Mouse (Mus musculus) left cerebral cortex, postnatal 36 days (tissue): ENCODE measurements at regions not wholly inside any gene's neighbourhood (a gene's known extent, or its start where the extent isn't known, plus 50 kb on each side); places are given as distances from the start of the nearest gene placed in this dataset.

Experiments used
- DNase-seq, 2 experiments: peaks; one replicate each; pipeline ENCODE4 v3.0.0; 2021 to 2022; ENCODE audit warnings: low spot score in 2 of 2, mixed read lengths in 1 of 2
- intact Hi-C: fragments of 180-260 bp; cut with DNase I; formaldehyde crosslinking; loops from one replicate; pipeline ENCODE4 v1.15.1; 2025

DNA sequence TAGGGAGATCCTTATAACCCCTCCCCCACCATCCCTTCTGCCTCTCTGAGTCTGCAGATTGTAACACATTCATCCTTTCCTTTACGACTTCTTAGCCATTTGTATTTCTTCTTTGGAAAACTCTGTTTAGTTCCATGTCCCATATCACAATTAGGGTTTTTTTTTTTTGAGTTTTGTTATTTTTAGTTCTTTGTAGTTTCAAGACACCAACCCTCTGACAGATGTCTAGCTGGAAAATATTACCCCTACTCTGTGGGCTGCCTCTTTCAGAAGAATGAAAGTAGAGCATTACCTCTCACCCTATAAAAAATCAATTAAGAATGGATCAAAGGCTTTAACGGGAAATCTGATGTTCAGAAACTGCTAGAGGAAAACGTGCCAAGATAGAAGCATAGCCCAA lies 180.1 kb downstream of the Gm5447 start:
- no peak for DNase-seq
- intact Hi-C loops: no loop called here

DNA sequence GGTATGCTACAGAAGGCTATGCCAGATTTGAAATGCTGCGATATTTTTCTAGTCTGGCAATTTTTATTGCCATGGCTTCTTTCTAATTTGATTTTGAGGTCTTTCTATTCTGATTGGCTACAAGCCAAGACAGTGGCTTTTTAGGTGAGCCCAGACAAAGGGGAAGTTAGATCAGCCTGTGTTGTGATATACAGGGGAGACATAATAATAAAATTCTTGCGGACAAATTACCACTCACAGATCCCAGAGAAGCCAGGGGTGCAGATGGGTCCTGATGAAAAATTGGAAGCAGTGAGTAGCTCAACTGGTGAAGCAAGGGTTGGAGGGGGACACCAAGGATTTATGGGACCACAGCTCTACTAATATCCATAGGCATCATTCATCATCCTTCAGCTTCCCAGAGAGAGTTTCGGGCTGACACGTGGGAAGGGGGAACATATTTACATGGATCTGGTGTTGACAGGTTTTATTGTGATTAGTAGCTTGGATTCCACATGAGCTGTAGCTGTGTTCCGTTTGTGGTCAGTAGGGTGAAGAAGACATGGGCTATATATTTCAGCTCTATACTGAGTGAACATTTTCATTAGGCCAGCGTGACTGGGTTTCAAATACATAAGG lies 190.0 kb downstream of the Gm5447 start:
- intact Hi-C loops: no loop called here

DNA sequence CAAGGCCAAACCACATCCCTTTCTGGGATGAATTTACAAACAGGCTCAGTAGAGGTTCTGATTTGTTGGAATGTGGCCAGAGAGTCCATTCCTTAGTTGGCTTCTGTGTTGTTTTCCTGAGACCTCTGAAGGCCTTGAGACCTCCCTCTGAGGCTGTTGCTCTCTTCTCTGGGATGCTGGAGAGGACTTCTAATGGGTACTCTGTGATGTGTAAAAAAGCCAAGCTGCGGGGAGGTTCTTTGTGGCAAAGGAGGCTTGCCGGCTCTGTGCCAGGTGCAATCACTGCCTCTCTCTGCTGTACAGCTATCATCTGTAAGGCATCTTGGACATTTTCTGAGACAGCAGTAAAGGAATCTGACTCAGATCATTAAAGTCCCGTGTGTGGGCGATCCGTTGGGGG lies 192.3 kb downstream of the Gm5447 start:
- DNase-seq: no peak

More for the DNA sequence above, 190.0 kb downstream of the Gm5447 start:
- DNase-seq: no peak

DNA sequence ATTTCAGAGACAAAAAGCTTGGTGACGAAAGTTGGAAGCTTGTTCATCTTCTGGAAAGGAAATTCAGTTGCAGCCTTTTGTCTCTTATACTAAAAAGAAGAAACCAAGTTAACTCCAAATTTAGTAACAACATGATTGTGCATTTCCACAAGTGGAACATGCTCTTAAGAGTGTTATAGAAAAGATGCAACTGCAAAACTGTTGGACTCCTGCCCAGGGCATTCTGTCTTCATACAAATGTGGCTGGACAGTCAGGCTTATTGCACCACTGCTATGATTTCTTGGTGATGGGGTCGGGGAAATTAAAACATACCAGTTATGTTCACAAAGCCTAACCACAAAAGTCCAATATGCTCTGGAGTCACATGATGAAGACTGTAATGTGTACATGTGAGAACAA lies 194.8 kb downstream of the Gm5447 start:
- intact Hi-C loops: no loop called here
- no peak for DNase-seq

More for the DNA sequence above, 192.3 kb downstream of the Gm5447 start:
- intact Hi-C loops: no loop called here

DNA sequence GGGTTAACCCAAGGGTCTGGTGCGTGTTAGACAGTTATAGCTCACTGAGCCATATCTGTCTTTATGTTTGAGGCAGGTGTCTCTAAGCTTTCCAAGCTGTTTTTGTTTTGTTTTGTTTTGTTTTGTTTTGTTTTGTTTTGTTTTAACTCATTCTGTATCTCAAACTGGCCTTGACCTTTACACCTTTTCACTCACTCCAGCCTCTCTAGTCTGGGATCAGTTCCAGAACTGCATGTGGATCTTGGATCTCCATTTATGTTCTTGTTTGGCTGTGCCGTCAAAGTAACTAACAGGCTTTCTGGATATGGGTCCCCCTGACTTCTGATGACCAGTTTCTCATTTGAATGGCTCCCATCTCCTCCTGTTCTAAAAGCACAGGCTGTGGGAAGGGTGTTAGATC lies 197.7 kb downstream of the Gm5447 start:
- DNase-seq: no peak
- intact Hi-C loops: no loop called here

- intact Hi-C loops: no loop called here
- no peak for DNase-seq
Measured at GRCm38 (mm10) chr13:31172580-31172979, 198.6 kb downstream of the Gm5447 start.

DNA sequence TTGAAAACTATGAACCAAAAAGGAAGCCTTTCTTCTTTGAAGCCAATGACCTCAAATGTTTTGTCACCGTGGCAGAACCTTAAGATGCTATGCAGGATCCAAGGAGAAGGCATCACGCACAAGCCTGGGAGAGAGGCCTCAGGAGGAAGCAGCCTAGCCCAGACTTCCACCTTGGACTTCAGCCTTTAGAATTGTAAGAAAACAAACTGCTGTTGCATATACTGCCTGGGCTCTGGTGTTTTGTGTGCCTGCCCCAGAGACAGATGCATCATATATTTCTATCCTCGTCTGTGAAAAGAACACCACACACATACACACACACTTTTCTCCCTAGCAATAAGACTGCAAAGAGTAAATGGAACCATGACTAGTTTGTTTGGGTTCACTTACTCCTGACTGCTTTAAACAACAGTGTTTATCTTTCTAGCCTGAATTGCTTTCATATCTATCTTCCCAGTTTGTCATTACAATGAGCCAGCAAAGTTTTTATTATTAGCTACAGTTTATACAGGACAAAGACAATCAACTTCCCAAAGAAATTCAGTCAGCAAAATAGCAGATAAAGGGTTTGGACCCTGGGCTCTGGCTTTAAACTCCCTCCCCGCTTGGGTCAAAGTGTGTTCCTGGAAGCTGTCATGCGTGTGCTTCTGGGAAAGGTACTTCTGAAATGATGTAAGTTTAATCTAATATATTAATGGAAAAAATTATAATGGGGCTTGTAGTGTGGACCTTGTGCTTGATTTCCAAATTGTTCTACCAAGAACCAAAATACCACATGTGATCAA lies 204.2 kb downstream of the Gm5447 start:
- no peak for DNase-seq
- intact Hi-C loops: no loop called here

DNA sequence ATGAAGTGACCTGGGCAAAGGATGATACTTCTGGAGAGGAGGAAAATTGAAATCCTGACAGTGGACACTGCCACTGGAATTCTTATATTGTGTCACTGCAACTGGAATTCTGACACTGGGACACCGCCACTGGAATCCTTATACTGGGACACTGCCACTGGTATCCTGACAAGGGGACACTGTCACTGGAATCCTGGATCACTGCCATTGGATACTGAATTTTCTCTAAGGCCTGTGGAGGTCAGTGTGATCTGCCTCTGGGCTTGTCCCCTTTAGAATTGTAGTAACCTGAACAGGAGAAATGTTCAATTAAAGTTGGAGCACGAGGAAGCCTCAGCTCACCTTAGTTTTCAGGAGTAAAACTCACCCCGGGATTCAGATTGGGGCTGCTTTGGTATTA lies 205.0 kb downstream of the Gm5447 start:
- DNase-seq: no peak

GRCm38 (mm10) chr13:31179407-31180001 lies 205.5 kb downstream of the Gm5447 start:
- DNase-seq: peak; percentile 23 to 33
- intact Hi-C loops: no loop called here

More for the DNA sequence above, 205.0 kb downstream of the Gm5447 start:
- intact Hi-C loops: no loop called here

DNA sequence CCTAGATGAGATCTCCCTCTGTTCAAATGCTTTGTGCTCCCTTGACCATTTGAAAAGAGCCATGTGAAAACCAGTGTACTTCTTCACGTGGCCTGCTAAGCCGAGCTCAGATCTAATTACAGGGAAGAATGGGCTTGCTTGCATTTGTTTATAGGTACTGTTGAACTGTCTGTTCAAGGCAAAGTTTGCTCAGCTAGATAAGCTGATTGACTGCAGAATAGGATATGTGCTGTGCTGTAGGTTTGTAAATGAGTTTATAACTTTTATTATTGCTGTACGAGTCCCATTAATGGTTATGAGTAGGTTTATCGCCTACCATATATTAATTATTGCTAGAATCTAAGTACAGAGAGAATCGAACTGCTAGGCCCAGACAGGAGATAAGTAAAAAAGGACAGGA lies 207.5 kb downstream of the Gm5447 start:
- no peak for DNase-seq
- intact Hi-C loops: no loop called here

- no peak for DNase-seq
- intact Hi-C loops: no loop called here
Measured at GRCm38 (mm10) chr13:31184845-31185834, 211.1 kb downstream of the Gm5447 start.

DNA sequence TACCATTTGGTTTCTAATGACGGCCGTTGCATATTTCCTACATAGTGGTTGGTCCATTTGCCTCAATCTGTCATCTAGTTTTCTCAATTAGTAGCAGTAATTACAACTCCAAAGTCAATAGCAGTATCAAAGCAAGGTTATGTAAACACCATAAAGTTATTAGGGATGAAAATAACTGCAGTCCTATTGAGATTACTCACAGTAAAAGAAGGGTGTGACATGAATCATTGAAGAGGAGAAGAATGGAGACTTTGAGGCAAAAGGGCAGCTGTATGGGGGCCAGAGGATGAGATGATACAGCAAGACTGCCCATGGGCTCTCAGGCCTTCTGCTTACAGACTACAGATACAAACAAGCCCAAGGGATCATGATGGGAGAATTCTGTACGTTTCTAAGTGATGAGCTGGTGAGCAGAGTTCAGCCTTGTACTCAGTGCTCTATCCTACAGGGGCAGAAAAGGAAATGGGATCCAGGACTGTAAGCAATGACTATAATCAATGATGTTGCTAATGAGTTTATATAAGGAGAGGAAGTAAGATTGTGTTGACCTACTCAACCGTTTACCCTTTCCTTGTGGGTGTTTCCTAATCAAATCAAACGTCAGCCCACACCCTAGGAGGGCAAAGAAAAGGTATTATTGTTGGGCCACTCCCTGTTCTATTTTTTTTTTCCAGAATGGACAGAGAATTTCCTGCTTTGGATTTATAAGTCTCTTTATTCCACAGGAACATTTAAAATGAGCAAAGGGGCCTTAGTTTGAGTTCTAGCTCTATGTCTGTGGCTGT lies 213.0 kb downstream of the Gm5447 start:
- DNase-seq: no peak
- intact Hi-C loops: no loop called here

GRCm38 (mm10) chr13:31189116-31189515 lies 215.1 kb downstream of the Gm5447 start:
- no peak for DNase-seq
- intact Hi-C loops: no loop called here

DNA sequence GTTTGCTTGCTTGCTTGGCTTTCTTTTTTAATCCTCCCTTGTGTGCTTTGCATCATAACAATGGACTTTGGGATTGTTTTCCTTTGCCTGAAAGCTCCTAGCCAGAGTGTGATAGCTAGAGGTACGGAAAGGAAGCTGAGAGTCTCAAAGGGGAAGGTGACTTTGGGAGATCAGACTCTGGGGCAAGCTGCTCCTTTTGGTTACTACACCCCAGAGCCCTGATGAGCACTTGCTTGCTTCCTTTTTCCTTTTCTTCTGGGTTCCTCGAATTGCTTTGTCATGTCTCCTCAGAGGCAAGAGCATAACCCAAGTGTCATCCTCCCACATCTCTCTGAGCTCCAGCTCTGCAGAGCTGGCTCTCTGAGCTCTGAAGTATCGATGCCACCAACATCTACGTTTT lies 216.0 kb downstream of the Gm5447 start:
- DNase-seq: no peak
- intact Hi-C loops: no loop called here

DNA sequence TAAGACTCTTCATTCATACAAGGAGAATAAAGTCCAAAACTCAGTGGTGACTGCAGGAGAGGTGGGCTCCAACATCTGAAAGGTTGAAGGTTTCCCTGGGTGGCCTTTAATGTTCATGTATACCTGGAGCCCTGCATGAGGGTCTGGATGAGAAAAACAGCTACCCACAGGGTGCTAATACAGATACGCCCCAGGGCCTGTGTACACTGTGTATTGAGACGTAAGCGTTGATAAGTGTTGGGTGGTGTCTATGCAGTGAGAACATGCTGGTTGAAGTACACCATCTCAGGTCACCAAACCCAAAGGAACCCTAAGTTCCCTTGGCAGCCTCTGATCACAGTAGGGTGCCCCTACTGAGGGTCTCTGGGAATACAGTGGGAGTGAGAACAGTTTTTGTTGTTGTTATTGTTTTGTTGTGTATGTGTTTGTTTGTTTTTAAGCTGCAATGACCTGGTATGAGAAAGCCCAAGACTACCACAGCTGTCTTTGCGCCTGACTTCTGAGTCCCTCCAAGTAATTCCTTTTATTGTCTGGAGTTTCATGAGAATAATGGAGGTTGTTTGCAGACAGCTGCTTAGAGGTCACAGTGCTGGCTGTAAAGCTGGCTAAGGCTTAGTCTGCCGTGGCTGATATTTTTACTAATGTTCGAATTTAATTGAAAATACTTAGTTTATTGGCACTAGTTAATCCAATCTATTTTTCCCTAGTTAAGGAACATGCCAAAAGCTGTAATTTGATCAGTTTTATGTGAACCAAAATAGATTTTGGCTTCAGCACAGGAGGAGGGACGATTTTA lies 217.5 kb downstream of the Gm5447 start:
- intact Hi-C loops: no loop called here

GRCm38 (mm10) chr13:31194971-31195370 lies 221.0 kb downstream of the Gm5447 start:
- intact Hi-C loops: no loop called here
- DNase-seq: no peak

More for the DNA sequence above, 217.5 kb downstream of the Gm5447 start:
- no peak for DNase-seq

GRCm38 (mm10) chr13:31196546-31196945 lies 222.5 kb downstream of the Gm5447 start:
- DNase-seq: no peak
- intact Hi-C loops: no loop called here

DNA sequence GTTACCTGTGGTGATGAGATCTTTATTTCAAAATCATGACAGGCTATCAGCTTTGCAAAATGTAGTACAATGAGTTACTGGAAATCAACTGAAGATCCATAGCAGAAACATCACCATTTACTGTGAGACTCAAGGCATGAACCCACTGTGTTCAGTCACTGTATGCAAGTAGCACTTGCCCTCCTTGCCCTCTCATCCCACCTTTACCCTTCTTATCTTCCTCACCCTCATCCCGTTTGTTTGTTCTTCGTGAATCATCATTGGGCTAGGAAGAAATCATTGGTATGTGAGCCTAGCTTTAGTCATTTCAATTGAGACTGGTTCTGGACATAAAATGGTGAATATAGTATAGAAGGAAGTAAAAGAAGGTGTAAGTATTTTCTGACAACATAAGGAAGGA lies 223.6 kb downstream of the Gm5447 start:
- intact Hi-C loops: no loop called here
- DNase-seq: no peak
